Mouse (Mus musculus) central nervous system, embryonic 14 days (tissue): ENCODE results near the gene Serf2. TPM values are rescaled to one million over a fixed set of nuclear protein-coding genes. Genes with fewer than 3 reads are reported as not detected.

Source experiments
- polyA plus RNA-seq: library from polyadenylated mRNA; depleted of rRNA; stranded (reverse); fragments of >200 nt; gene quantifications from 2 replicates; pipeline ENCODE4 v1.2.3, GENCODE M21; 2012; rRNA removed

Gene Serf2
- 361 and 381 TPM in 2 replicates for polyA plus RNA-seq

GRCm38 (mm10) chr2:121448739-121449535, at the start of gene Serf2:
Gene Serf2 (plus strand): TSS chr2:121449195.

GRCm38 (mm10) chr2:121413387-121414042, 35.5 kb upstream of the Serf2 start, which contains the start of the genes Pdia3 and Catsper2:
Gene Pdia3 (plus strand): TSS chr2:121413775.
Gene Catsper2 (minus strand): TSS chr2:121413792.

GRCm38 (mm10) chr2:121444178-121444577, 4.8 kb upstream of the Serf2 start, which contains the start of gene Ell3:
Gene Ell3 (minus strand): TSS chr2:121444278.

DNA sequence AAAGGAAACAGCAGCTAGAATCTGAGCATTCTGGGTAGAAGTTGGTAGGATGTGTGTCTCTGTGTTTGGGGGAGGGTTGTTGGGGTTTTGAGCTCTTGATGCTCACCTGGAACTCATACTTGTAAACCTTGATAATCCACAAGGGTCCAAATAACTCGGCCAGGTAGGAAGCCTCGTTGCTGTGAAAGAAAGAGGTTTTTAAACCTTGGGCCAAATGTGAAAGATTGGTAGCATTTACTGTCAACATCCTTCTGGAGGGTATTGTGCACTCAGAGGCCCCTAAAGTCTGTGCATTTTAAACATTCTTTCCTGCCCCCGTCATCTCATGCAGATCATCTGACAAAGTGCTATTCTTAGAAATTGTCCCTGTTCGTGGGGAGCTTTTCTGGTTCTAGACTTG, 4.0 kb downstream of the Serf2 start, which contains the start of gene Hypk:
TSS of gene Hypk (plus strand) at position 301 of the 400 bp plus-strand sequence.

DNA sequence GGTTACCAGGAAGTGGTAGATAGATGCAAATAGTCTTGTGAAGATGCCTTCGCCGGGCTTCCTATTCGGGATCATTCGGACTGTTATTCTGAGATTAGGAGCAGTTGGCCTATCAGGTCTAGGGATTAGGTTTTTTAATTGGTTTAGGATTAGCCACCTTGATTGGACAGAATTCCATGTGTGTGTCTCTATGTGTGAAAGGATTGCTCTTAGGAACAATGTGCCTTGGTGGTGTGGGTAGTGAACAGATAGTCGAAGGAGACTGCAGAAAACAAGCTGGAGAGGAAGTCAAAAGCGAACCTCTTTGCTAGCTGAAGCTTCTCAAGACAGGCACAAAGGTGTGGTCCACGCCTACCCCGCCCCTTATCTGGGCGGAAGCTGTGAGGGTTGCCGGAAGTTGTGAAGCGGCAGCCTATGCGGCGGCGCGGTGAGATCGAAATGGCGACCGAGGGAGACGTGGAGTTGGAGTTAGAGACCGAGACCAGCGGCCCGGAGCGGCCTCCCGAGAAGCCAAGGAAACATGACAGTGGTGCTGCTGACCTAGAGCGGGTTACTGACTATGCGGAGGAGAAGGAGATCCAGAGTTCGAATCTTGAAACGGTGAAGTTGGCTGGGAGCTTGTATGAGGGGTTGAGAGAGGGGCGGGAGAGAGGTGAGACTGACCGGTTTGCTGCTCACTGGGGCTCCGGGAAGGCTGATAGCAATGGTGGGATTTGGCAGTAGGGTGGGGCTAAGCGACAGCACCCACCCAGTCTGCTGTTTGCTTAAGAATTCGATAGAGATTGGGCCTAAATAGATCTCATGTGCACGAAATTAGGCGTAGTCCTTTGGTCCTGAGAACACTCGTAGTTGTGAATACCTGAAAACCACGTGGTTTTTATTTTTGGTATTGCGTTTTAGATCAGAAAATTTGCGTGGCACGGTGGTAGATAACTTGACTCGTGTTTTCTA, 8.0 kb downstream of the Serf2 start, which contains the start of gene Serinc4:
TSS of gene Serinc4 (minus strand) at position 90 of the 951 bp plus-strand sequence.

GRCm38 (mm10) chr2:121473301-121474179, 24.5 kb downstream of the Serf2 start, which contains the start of gene Mfap1b:
Gene Mfap1b (minus strand): TSS chr2:121474067.

GRCm38 (mm10) chr2:121505942-121506882, 57.2 kb downstream of the Serf2 start, which contains the start of the genes Mfap1a and Wdr76:
Gene Mfap1a (minus strand): TSS chr2:121506665.
Gene Wdr76 (plus strand): TSS chr2:121506723.

Other genes starting within 250 kb of the Serf2 start
- 149 and 152 TPM in 2 replicates for gene Trp53bp1, start 177.8 kb upstream of the Serf2 start, polyA plus RNA-seq
- gene Map1a, start 159.6 kb upstream of the Serf2 start, polyA plus RNA-seq: 13.2 and 15.6 TPM in 2 replicates
- gene Ppip5k1, start 93.8 kb upstream of the Serf2 start, polyA plus RNA-seq: 25.1 and 25.2 TPM in 2 replicates
- 37.0 and 45.0 TPM in 2 replicates for gene Ckmt1, start 91.5 kb upstream of the Serf2 start, polyA plus RNA-seq
- 0.01 and 0.06 TPM in 2 replicates for gene Strc, start 62.0 kb upstream of the Serf2 start, polyA plus RNA-seq
- gene Pdia3, start 35.4 kb upstream of the Serf2 start, polyA plus RNA-seq: 130 and 184 TPM in 2 replicates
- gene Catsper2, start 35.4 kb upstream of the Serf2 start, polyA plus RNA-seq: 6.5 and 6.7 TPM in 2 replicates
- gene Ell3, start 4.9 kb upstream of the Serf2 start, polyA plus RNA-seq: 0.29 and 1.2 TPM in 2 replicates
- 35.6 and 40.9 TPM in 2 replicates for gene Hypk, start 4.1 kb downstream of the Serf2 start, polyA plus RNA-seq
- 6.0 and 7.0 TPM in 2 replicates for gene Serinc4, start 7.6 kb downstream of the Serf2 start, polyA plus RNA-seq
- 22.8 and 23.3 TPM in 2 replicates for gene Mfap1b, start 24.9 kb downstream of the Serf2 start, polyA plus RNA-seq
- gene Mfap1a, start 57.5 kb downstream of the Serf2 start, polyA plus RNA-seq: 16.0 and 16.4 TPM in 2 replicates
- gene Wdr76, start 57.5 kb downstream of the Serf2 start, polyA plus RNA-seq: 8.6 and 11.5 TPM in 2 replicates